Mouse (Mus musculus): ENCODE data around the gene Stk25. TPM values are rescaled to one million over a fixed set of nuclear protein-coding genes. Genes with fewer than 3 reads are reported as not detected.
"Not testable (repeated sequence)": the region's sequence is repeated elsewhere in the genome, so short reads cannot be mapped to it uniquely, and the experiment has no call there.

Gene Stk25
- 100 to 1,000 TPM; 112 to 134 TPM for total RNA-seq (2021)
- long read RNA-seq, experiment 1, full-length matches to known transcripts: 144 of 183 reads
- long read RNA-seq, experiment 1, partial matches to known transcripts: 21 of 183 reads
- long read RNA-seq, experiment 1, other reads (novel, unspliced or antisense): 18 of 183 reads
- long read RNA-seq, experiment 2, full-length matches to known transcripts: 71 of 95 reads
- long read RNA-seq, experiment 2, partial matches to known transcripts: 15 of 95 reads
- long read RNA-seq, experiment 2, other reads (novel, unspliced or antisense): 9 of 95 reads

GRCm38 (mm10) chr1:93658559-93658958 lies at the start of gene Stk25:
TSS of gene Stk25 (minus strand) at chr1:93658659.
- not testable (repeated sequence) for DNase-seq

GRCm38 (mm10) chr1:93705389-93705788 lies 46.9 kb upstream of the Stk25 start:
- DNase-seq: no peak

- no peak for DNase-seq
These were observed 45.9 kb upstream of the Stk25 start for GRCm38 (mm10) chr1:93704341-93704740.

- no peak for DNase-seq
These were observed 45.1 kb upstream of the Stk25 start for GRCm38 (mm10) chr1:93703472-93704048.

GRCm38 (mm10) chr1:93702106-93702505 lies 43.6 kb upstream of the Stk25 start:
- DNase-seq: no peak

- no peak for DNase-seq
These were observed 40.7 kb upstream of the Stk25 start for GRCm38 (mm10) chr1:93699159-93699558.

- DNase-seq: no peak
These were observed 38.9 kb upstream of the Stk25 start for GRCm38 (mm10) chr1:93697317-93697716.

- DNase-seq: peak; percentile 76
These were observed 36.5 kb upstream of the Stk25 start for GRCm38 (mm10) chr1:93694966-93695365.

- no peak for DNase-seq
These were observed 35.5 kb upstream of the Stk25 start for GRCm38 (mm10) chr1:93693943-93694342.

GRCm38 (mm10) chr1:93693502-93693901 lies 35.0 kb upstream of the Stk25 start:
- DNase-seq: no peak

GRCm38 (mm10) chr1:93692773-93693172 lies 34.3 kb upstream of the Stk25 start:
- no peak for DNase-seq

- no peak for DNase-seq
These were observed 33.4 kb upstream of the Stk25 start for GRCm38 (mm10) chr1:93691786-93692357.

GRCm38 (mm10) chr1:93691106-93691505 lies 32.6 kb upstream of the Stk25 start:
- no peak for DNase-seq

- DNase-seq: no peak
These were observed 31.5 kb upstream of the Stk25 start for GRCm38 (mm10) chr1:93689901-93690496.

GRCm38 (mm10) chr1:93688154-93688553 lies 29.7 kb upstream of the Stk25 start:
- no peak for DNase-seq

GRCm38 (mm10) chr1:93686961-93687320 lies 28.5 kb upstream of the Stk25 start:
- DNase-seq: no peak

- DNase-seq: peak; percentile 75
These were observed 27.9 kb upstream of the Stk25 start for GRCm38 (mm10) chr1:93686245-93686960.

- peak; percentile 89 for DNase-seq
These were observed 27.2 kb upstream of the Stk25 start, which contains the start of gene Bok for GRCm38 (mm10) chr1:93685401-93686244. TSS of gene Bok (plus strand) at chr1:93685660.

GRCm38 (mm10) chr1:93679889-93680568 lies 21.6 kb upstream of the Stk25 start:
- no peak for DNase-seq

- peak; percentile 69 for DNase-seq
These were observed 19.9 kb upstream of the Stk25 start for GRCm38 (mm10) chr1:93678386-93678785.

- DNase-seq: no peak
These were observed 14.2 kb upstream of the Stk25 start for GRCm38 (mm10) chr1:93672682-93673081.
